Mouse (Mus musculus) brain, embryonic 14.5 days (tissue): ENCODE measurements around the gene Gm21409. TPM values are rescaled to one million over a fixed set of nuclear protein-coding genes. Genes with fewer than 3 reads are reported as not detected.
"Not testable (repeated sequence)": the region's sequence is repeated elsewhere in the genome, so short reads cannot be mapped to it uniquely, and the experiment has no call there.

Experiments used
- DNase-seq: peaks from one replicate; pipeline ENCODE4 v3.0.0-alpha.2; 2011; ENCODE audit warnings: low read depth
- polyA plus RNA-seq: library from polyadenylated mRNA; depleted of rRNA; stranded (reverse); fragments of >200 nt; gene quantifications from 2 replicates; pipeline ENCODE4 v1.2.3, GENCODE M21; 2012; rRNA removed

Gm21409 gene
- polyA plus RNA-seq = not detected in 2 replicates

DNA sequence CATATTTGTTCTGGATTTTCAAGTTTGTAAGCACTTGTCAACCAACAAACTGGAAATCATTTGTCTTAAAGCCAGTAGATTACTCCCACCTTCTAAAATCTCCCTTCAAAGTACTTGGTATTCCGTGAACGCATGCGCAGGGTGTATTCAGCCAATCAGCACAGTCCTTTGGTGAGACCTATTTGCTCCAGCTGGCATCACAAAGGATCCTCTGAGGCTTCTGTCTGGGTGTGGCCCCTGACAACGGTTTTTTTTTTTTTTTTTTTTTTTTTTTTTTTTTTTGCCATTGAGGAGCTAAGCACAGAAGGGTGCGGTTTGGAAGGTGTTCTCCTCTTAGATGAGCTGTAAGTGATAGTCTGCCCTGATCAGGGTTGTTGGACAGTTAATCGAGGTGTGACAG is at the start of gene Gm21409:
Gene Gm21409 (plus strand): TSS at position 301 of the 400 bp plus-strand sequence.
- DNase-seq = not testable (repeated sequence)

Other genes starting within 250 kb of the Gm21409 start
- gene Gm21394, start 181.8 kb upstream of the Gm21409 start, polyA plus RNA-seq = not detected in 2 replicates